Mouse (Mus musculus) bone marrow, adult 2 months (tissue): ENCODE data around the gene Npr2. TPM values are rescaled to one million over a fixed set of nuclear protein-coding genes. Genes with fewer than 3 reads are reported as not detected.
A peak's percentile ranks its signal among the peaks of the same experiment; 100 is the strongest.

Source experiments
- H3K27ac ChIP-seq: fragments of 200-500 bp; 2 replicates; pipeline ENCODE4 v1.5.1; 2012; ENCODE audit warnings: low read depth, mild to moderate bottlenecking, control low read depth, inconsistent platforms, low read length; ENCODE audit not compliant: control insufficient read depth, poor library complexity, insufficient read depth
- H3K4me1 ChIP-seq: fragments of 200-500 bp; 2 replicates; pipeline ENCODE4 v1.6.1; 2011; ENCODE audit warnings: low read length; ENCODE audit not compliant: control insufficient read depth, insufficient read depth
- H3K4me3 ChIP-seq: fragments of 200-500 bp; replicated peaks from 2 replicates; pipeline ENCODE3; 2011; ENCODE audit warnings: mild to moderate bottlenecking, low read depth, low read length, control low read depth; ENCODE audit not compliant: control insufficient read depth
- CTCF ChIP-seq: fragments of 200-500 bp; IDR thresholded peaks from 2 replicates; pipeline ENCODE4 v1.5.1; 2011; ENCODE audit warnings: low read length, control low read depth; ENCODE audit not compliant: control insufficient read depth, insufficient read depth
- POLR2A ChIP-seq: fragments of 200-500 bp; IDR thresholded peaks from 2 replicates; pipeline ENCODE4 v1.6.1; 2011; ENCODE audit warnings: low read depth, mild to moderate bottlenecking, control low read depth, low read length, borderline replicate concordance; ENCODE audit not compliant: control insufficient read depth
- WGBS: fragments of 180-500 bp; shearing (Covaris S2); methylation state at CpG from one replicate; pipeline ENCODE4 v1.1.7; 2018; 5-methylcytosine and 5-hydroxymethylcytosine counted together
- polyA plus RNA-seq: library from polyadenylated mRNA; stranded (reverse); fragments of >200 nt; gene quantifications from 2 replicates; pipeline ENCODE4 v1.2.4, GENCODE M21; 2011; ENCODE audit warnings: low replicate concordance; ENCODE audit not compliant: missing spikeins, insufficient read depth, insufficient read length

Gene Npr2
- polyA plus RNA-seq = 2.0 and 3.7 TPM in 2 replicates

GRCm38 (mm10) chr4:43631046-43631955, at the start of gene Npr2:
TSS of gene Npr2 (plus strand) at chr4:43631935.
- no peak within 1 kb of the TSS for H3K4me3 ChIP-seq
- WGBS = 3% methylated on average over 61 of the region's 70 CpGs
- TF ChIP-seq CTCF (no peak), POLR2A (no peak)

GRCm38 (mm10) chr4:43582241-43582640, 49.5 kb upstream of the Npr2 start:
- no peaks in the 10 kb centered on the region; the same call in 1 of the 2 replicates for H3K4me1 ChIP-seq
- no peak for TF ChIP-seq POLR2A
- no peak for TF ChIP-seq CTCF
- no peak overlapping the region for H3K27ac ChIP-seq
- H3K4me3 ChIP-seq = no peak overlapping the region
- WGBS = 54% methylated on average over 5 of the region's 5 CpGs

More at GRCm38 (mm10) chr4:43631046-43631955, at the start of gene Npr2:
- Histone ChIP-seq H3K4me1 (no peaks in the 10 kb centered on the region), H3K27ac (no peak within 1 kb of the TSS)

- H3K4me1 ChIP-seq = no peaks in the 10 kb centered on the region; the same call in 1 of the 2 replicates
These were observed 48.3 kb upstream of the Npr2 start for GRCm38 (mm10) chr4:43583421-43583820.

GRCm38 (mm10) chr4:43584444-43585416, 47.0 kb upstream of the Npr2 start, which contains the start of gene Msmp:
TSS of gene Msmp (minus strand) at chr4:43584494.
- no peak for TF ChIP-seq CTCF
- 78% methylated on average over 12 of the region's 12 CpGs for WGBS
- no peaks in the 10 kb centered on the region; the same call in 1 of the 2 replicates for H3K4me1 ChIP-seq
- no peak within 1 kb of the TSS for H3K4me3 ChIP-seq
- H3K27ac ChIP-seq = no peak within 1 kb of the TSS

More at GRCm38 (mm10) chr4:43583421-43583820, 48.3 kb upstream of the Npr2 start:
- TF ChIP-seq POLR2A (no peak), CTCF (no peak)
- 75% methylated on average over 7 of the region's 7 CpGs for WGBS
- Histone ChIP-seq H3K27ac (no peak overlapping the region), H3K4me3 (no peak overlapping the region)

GRCm38 (mm10) chr4:43585682-43586081, 46.1 kb upstream of the Npr2 start:
- WGBS = 84% methylated on average over 10 of the region's 10 CpGs
- TF ChIP-seq CTCF = no peak
- TF ChIP-seq POLR2A = no peak

GRCm38 (mm10) chr4:43586411-43586810, 45.3 kb upstream of the Npr2 start:
- TF ChIP-seq CTCF = no peak
- 0 out of 2 replicates have a peak, but pooled peaks have one; percentile 14 for TF ChIP-seq POLR2A
- H3K4me1 ChIP-seq = no peaks in the 10 kb centered on the region
- 31% methylated on average over 8 of the region's 8 CpGs for WGBS

More at GRCm38 (mm10) chr4:43585682-43586081, 46.1 kb upstream of the Npr2 start:
- H3K4me3 ChIP-seq = no peak overlapping the region
- H3K27ac ChIP-seq = no peak overlapping the region
- no peaks in the 10 kb centered on the region for H3K4me1 ChIP-seq

GRCm38 (mm10) chr4:43587681-43588080, 44.1 kb upstream of the Npr2 start:
- Histone ChIP-seq H3K4me3 (no peak overlapping the region), H3K4me1 (no peaks in the 10 kb centered on the region)

More at GRCm38 (mm10) chr4:43586411-43586810, 45.3 kb upstream of the Npr2 start:
- H3K4me3 ChIP-seq = no peak overlapping the region
- no peak overlapping the region for H3K27ac ChIP-seq

GRCm38 (mm10) chr4:43591543-43591942, 40.2 kb upstream of the Npr2 start:
- TF ChIP-seq POLR2A = no peak
- no peak for TF ChIP-seq CTCF
- Histone ChIP-seq H3K4me3 (no peak overlapping the region), H3K27ac (no peak overlapping the region), H3K4me1 (no peaks in the 10 kb centered on the region)
- 19% methylated on average over 5 of the region's 5 CpGs for WGBS

More at GRCm38 (mm10) chr4:43587681-43588080, 44.1 kb upstream of the Npr2 start:
- no peak overlapping the region for H3K27ac ChIP-seq
- 26% methylated on average over 7 of the region's 7 CpGs for WGBS
- TF ChIP-seq POLR2A (no peak), CTCF (no peak)
